26 mouse cellular contexts compared by ENCODE assay signal in genomic region chr11:20341598-20341997, GRCm38 (mm10). TPM values are rescaled to one million over a fixed set of nuclear protein-coding genes. Genes with fewer than 3 reads are reported as not detected.
DNase-seq lines count a peak whose midpoint lies in the region; ATAC-seq and TF ChIP-seq lines count a peak whose summit lies in the region.
"Had no signal": no experiment of that assay in that cellular context is flagged by ENCODE, and none has a peak within 500 bp of the region (broad histone marks: within the 10 kb centered on the region; RNA-seq: fewer than 3 reads in every experiment).

No protein-coding gene starts in this region.

- no peaks in the 10 kb centered on the region for H3K79me2 ChIP-seq in MEL (ENCODE audit: control insufficient read depth, insufficient read depth, low read length, poor library complexity)

- no peak for TF ChIP-seq RAD21 in MEL (IDR thresholded peaks at IDR 0.05; ENCODE audit: low read depth, low read length)

- H3K9ac ChIP-seq in MEL (ENCODE audit: control insufficient read depth, low read depth, low read length, poor library complexity, severe bottlenecking): no peak overlapping the region
- no peak overlapping the region for H3K9ac ChIP-seq in hindbrain, embryonic 14.5 days
- H3K9ac ChIP-seq: embryonic facial prominence, embryonic 13.5 days; embryonic facial prominence, embryonic 15.5 days; forebrain, embryonic 13.5 days; forebrain, embryonic 15.5 days; forebrain, postnatal 0 days had no signal

- no peak for ATAC-seq in megakaryocyte, adult 5-6 weeks (ENCODE audit: poor library complexity, severe bottlenecking)
- ATAC-seq in hindbrain, embryonic 14.5 days (ENCODE audit: low FRiP score): no peak
- ATAC-seq: CD4-positive, CD25-positive, alpha-beta regulatory T cell, adult 4 months; forebrain, embryonic 13.5 days; forebrain, embryonic 15.5 days; forebrain, postnatal 0 days had no signal

- H3K9me3 ChIP-seq in megakaryocyte, embryonic 14.5 days: peaks cover 7% of the 10 kb centered on the region; the same call in 1 of the 2 replicates
- H3K9me3 ChIP-seq in MEL (replicated peaks; ENCODE audit: insufficient read depth, low read length): no peaks in the 10 kb centered on the region
- no peaks in the 10 kb centered on the region for H3K9me3 ChIP-seq in hindbrain, embryonic 14.5 days (ENCODE audit: control insufficient read depth, low read length)
- no peaks in the 10 kb centered on the region for H3K9me3 ChIP-seq in forebrain, embryonic 10.5 days
- H3K9me3 ChIP-seq: embryonic facial prominence, embryonic 13.5 days; embryonic facial prominence, embryonic 15.5 days; forebrain, embryonic 13.5 days; forebrain, embryonic 15.5 days; G1E had no signal

- TF ChIP-seq CTCF in MEL (IDR thresholded peaks at IDR 0.05 in 2 of 3, conservative IDR thresholded peaks at IDR 0.05 in 1 of 3; ENCODE audit: control insufficient read depth in 1 of 3, insufficient read depth in 1 of 3, low read depth in 2 of 3, low read length in 3 of 3, poor library complexity in 1 of 3, severe bottlenecking in 1 of 3): no peak

- 75% methylated on average over 1 of the region's 1 CpGs for WGBS in hindbrain, embryonic 14.5 days
- WGBS in forebrain, embryonic 10.5 days: 78% methylated on average over 1 of the region's 1 CpGs

- no peaks in the 10 kb centered on the region for H3K36me3 ChIP-seq in megakaryocyte, embryonic 14.5 days (replicated peaks; ENCODE audit: low read length)
- no peaks in the 10 kb centered on the region for H3K36me3 ChIP-seq in MEL (ENCODE audit: control insufficient read depth in 1 of 2, insufficient read depth in 2 of 2, low read length in 2 of 2)
- no peaks in the 10 kb centered on the region for H3K36me3 ChIP-seq in hindbrain, embryonic 14.5 days (replicated peaks; ENCODE audit: control insufficient read depth, insufficient read depth)
- H3K36me3 ChIP-seq in forebrain, embryonic 10.5 days (replicated peaks): no peaks in the 10 kb centered on the region
- H3K36me3 ChIP-seq: embryonic facial prominence, embryonic 13.5 days; embryonic facial prominence, embryonic 15.5 days; forebrain, embryonic 15.5 days; G1E had no signal

- no peak for TF ChIP-seq POLR2A in MEL (IDR thresholded peaks at IDR 0.05; ENCODE audit: control insufficient read depth in 1 of 2, insufficient read depth in 1 of 2, low read depth in 1 of 2, low read length in 2 of 2, poor library complexity in 1 of 2)

- intact Hi-C loops in left cerebral cortex, postnatal 25 days (cut with DNase I): no loop called here

- no peaks in the 10 kb centered on the region for H3K27me3 ChIP-seq in megakaryocyte, embryonic 14.5 days (replicated peaks)
- no peaks in the 10 kb centered on the region for H3K27me3 ChIP-seq in MEL (ENCODE audit: control insufficient read depth in 1 of 2, insufficient read depth in 2 of 2, low read length in 2 of 2)
- H3K27me3 ChIP-seq in hindbrain, embryonic 14.5 days (ENCODE audit: control insufficient read depth, insufficient read depth, low read length): no peaks in the 10 kb centered on the region
- H3K27me3 ChIP-seq in forebrain, embryonic 10.5 days (ENCODE audit: poor library complexity, severe bottlenecking): no peaks in the 10 kb centered on the region
- H3K27me3 ChIP-seq: CH12.LX; embryonic facial prominence, embryonic 13.5 days; embryonic facial prominence, embryonic 15.5 days; forebrain, embryonic 13.5 days; forebrain, embryonic 15.5 days had no signal

- H3K4me3 ChIP-seq in megakaryocyte, embryonic 14.5 days (replicated peaks): peak overlapping the region; percentile 24
- no peak overlapping the region for H3K4me3 ChIP-seq in MEL (ENCODE audit: control insufficient read depth in 1 of 2, insufficient read depth in 1 of 2, low read depth in 2 of 2, low read length in 2 of 2)
- H3K4me3 ChIP-seq in hindbrain, embryonic 14.5 days (replicated peaks; ENCODE audit: low read length): no peak overlapping the region
- no peak overlapping the region for H3K4me3 ChIP-seq in forebrain, embryonic 10.5 days
- H3K4me3 ChIP-seq: embryonic facial prominence, embryonic 13.5 days; embryonic facial prominence, embryonic 15.5 days; erythroblast, embryonic 14.5 days; forebrain, embryonic 13.5 days; forebrain, embryonic 15.5 days had no signal

- no peak overlapping the region for H3K4me2 ChIP-seq in hindbrain, embryonic 14.5 days (replicated peaks)
- H3K4me2 ChIP-seq: embryonic facial prominence, embryonic 13.5 days; embryonic facial prominence, embryonic 15.5 days; forebrain, embryonic 13.5 days; forebrain, embryonic 15.5 days had no signal

- H3K4me1 ChIP-seq in megakaryocyte, embryonic 14.5 days: peaks cover 39% of the 10 kb centered on the region
- no peaks in the 10 kb centered on the region for H3K4me1 ChIP-seq in MEL (ENCODE audit: control insufficient read depth in 1 of 2, insufficient read depth in 2 of 2, low read length in 2 of 2)
- no peaks in the 10 kb centered on the region for H3K4me1 ChIP-seq in hindbrain, embryonic 14.5 days (replicated peaks; ENCODE audit: control insufficient read depth, insufficient read depth, low read length)
- no peaks in the 10 kb centered on the region for H3K4me1 ChIP-seq in forebrain, embryonic 10.5 days
- H3K4me1 ChIP-seq: embryonic facial prominence, embryonic 13.5 days; embryonic facial prominence, embryonic 15.5 days; forebrain, embryonic 13.5 days; forebrain, embryonic 15.5 days had no signal

- no peak for TF ChIP-seq EP300 in MEL (IDR thresholded peaks at IDR 0.05; ENCODE audit: low read depth in 1 of 2, low read length in 2 of 2)

- DNase-seq in 416B (ENCODE audit: low read depth) (peak; percentile 56), MEL (ENCODE audit: low read depth, low spot score) (peak; percentile 25)
- no peak for DNase-seq in hindbrain, embryonic 14.5 days (ENCODE audit: low spot score)
- no peak for DNase-seq in forebrain, embryonic 10.5 days (ENCODE audit: extremely low spot score, low spot score)
- DNase-seq in left cerebral cortex, postnatal 25 days (ENCODE audit: low spot score in 2 of 2): no peak
- DNase-seq: adrenal gland, adult 2 months; adrenal gland, postnatal 10 days; adrenal gland, postnatal 25 days; cerebellum, adult 11 months; cerebellum, adult 18-20 months; cerebellum, adult 8-10 months; cerebellum, adult 9-11 months; cerebellum, postnatal 14 days; cerebellum, postnatal 36 days; embryo, embryonic 11 days; forebrain, postnatal 0 days had no signal

- H3K27ac ChIP-seq in MEL (ENCODE audit: control insufficient read depth, low read depth, low read length): no peak overlapping the region
- H3K27ac ChIP-seq in hindbrain, embryonic 14.5 days: no peak overlapping the region
- no peak overlapping the region for H3K27ac ChIP-seq in forebrain, embryonic 10.5 days
- H3K27ac ChIP-seq: embryonic facial prominence, embryonic 13.5 days; embryonic facial prominence, embryonic 15.5 days; forebrain, embryonic 13.5 days; forebrain, embryonic 15.5 days had no signal

TF ChIP-seq in MEL, 35 proteins besides CTCF, POLR2A, EP300 and RAD21:
- no peak for TF ChIP-seq JUND (IDR thresholded peaks at IDR 0.05; ENCODE audit: low read depth, low read length)
- no peak for TF ChIP-seq SMC3 (IDR thresholded peaks at IDR 0.05; ENCODE audit: low read depth, low read length)
- no peak for TF ChIP-seq MEF2A (IDR thresholded peaks at IDR 0.05; ENCODE audit: extremely low read depth, insufficient replicate concordance, low read depth, low read length, poor library complexity, severe bottlenecking)
- no peak for TF ChIP-seq GATA1 (IDR thresholded peaks at IDR 0.05; ENCODE audit: low read depth, low read length)
- no peak for TF ChIP-seq BHLHE40 (IDR thresholded peaks at IDR 0.05; ENCODE audit: borderline replicate concordance, low read depth, low read length)
- no peak for TF ChIP-seq KAT2A (conservative IDR thresholded peaks at IDR 0.05; ENCODE audit: low read depth, low read length)
- TF ChIP-seq MYC (IDR thresholded peaks at IDR 0.05; ENCODE audit: low read depth, low read length): no peak
- no peak for TF ChIP-seq POLR2AphosphoS5 (IDR thresholded peaks at IDR 0.05; ENCODE audit: borderline replicate concordance, low read depth, low read length)
- TF ChIP-seq USF1 (IDR thresholded peaks at IDR 0.05; ENCODE audit: low read depth, low read length): no peak
- no peak for TF ChIP-seq TCF12 (IDR thresholded peaks at IDR 0.05; ENCODE audit: low read depth, low read length)
- TF ChIP-seq RCOR1 (IDR thresholded peaks at IDR 0.05; ENCODE audit: low read depth, low read length): no peak
- no peak for TF ChIP-seq TAL1 (IDR thresholded peaks at IDR 0.05; ENCODE audit: low read length)
- no peak for TF ChIP-seq HCFC1 (IDR thresholded peaks at IDR 0.05; ENCODE audit: low read depth, low read length)
- no peak for TF ChIP-seq ETS1 (IDR thresholded peaks at IDR 0.05; ENCODE audit: low read depth, low read length)
- TF ChIP-seq POLR2AphosphoS2 (IDR thresholded peaks at IDR 0.05; ENCODE audit: low read length): no peak
- no peak for TF ChIP-seq CHD2 (IDR thresholded peaks at IDR 0.05; ENCODE audit: low read length)
- TF ChIP-seq UBTF (IDR thresholded peaks at IDR 0.05; ENCODE audit: borderline replicate concordance, insufficient read depth, low read depth, low read length): no peak
TF ChIP-seq in MEL: peak in this region for 0.

RNA-seq across cellular contexts. Expression of gene Slc1a4, which starts 9.1 kb away (rescaled TPM):
- polyA plus RNA-seq in megakaryocyte, embryonic 14.5 days (2012; ENCODE audit: insufficient read depth, low replicate concordance): 8.6 and 10.8 TPM in 2 replicates
- total RNA-seq in megakaryocyte, adult 5-6 weeks (2015): not detected in 2 replicates
- total RNA-seq in megakaryocyte, adult 5-6 weeks (2017): 0.07 and 0.20 TPM in 2 replicates
- 21.7 and 40.8 TPM in 2 replicates for total RNA-seq in MEL (2012; rRNA removed)
- 10 to 100 TPM in 1 of 2 experiments, not detected in 1; 32.3 TPM for polyA plus RNA-seq in MEL (2012; ENCODE audit: insufficient read depth in 1 of 2, insufficient read length in 2 of 2, low read depth in 1 of 2, low replicate concordance in 2 of 2, missing spikeins in 1 of 2)
- polyA plus RNA-seq in hindbrain, embryonic 14.5 days (2014; fragmentation: Nextera tagmentation; extraction: Ambion mirVana): 70.8 and 81.9 TPM in 2 replicates
- 19.5 TPM in 2 replicates for polyA plus RNA-seq in forebrain, embryonic 10.5 days (2016; fragmentation: Nextera tagmentation; extraction: Ambion mirVana)
- total RNA-seq in left cerebral cortex, postnatal 25 days (2021): 10 to 100 TPM; 39.3 to 43.2 TPM

Comparison
In these comparisons a context has a peak if more than half of its experiments do, and no peak if none do; other contexts are left out.
1. DNase-seq: peak in 416B (single experiment) and MEL (single experiment); none in hindbrain, embryonic 14.5 days (single experiment), forebrain, embryonic 10.5 days (single experiment) and left cerebral cortex, postnatal 25 days (0 of 2).